Mouse (Mus musculus) forebrain, embryonic 10.5 days (tissue): ENCODE measurements around the gene Stac3. TPM values are rescaled to one million over a fixed set of nuclear protein-coding genes. Genes with fewer than 3 reads are reported as not detected.

Experiments
- DNase-seq: peaks from one replicate; pipeline ENCODE4 v3.0.0-alpha.2; 2017; ENCODE audit warnings: low spot score; ENCODE audit errors: extremely low spot score
- H3K27ac ChIP-seq: fragments of 300-500 bp; sonication (generic); 2 replicates; pipeline ENCODE4 v1.5.1; 2016; ENCODE audit warnings: mild to moderate bottlenecking
- H3K27me3 ChIP-seq: fragments of 300-500 bp; sonication (generic); 2 replicates; pipeline ENCODE4 v1.6.1; 2016; ENCODE audit warnings: mild to moderate bottlenecking; ENCODE audit not compliant: poor library complexity, severe bottlenecking
- H3K36me3 ChIP-seq: fragments of 300-500 bp; sonication (generic); replicated peaks from 2 replicates; pipeline ENCODE4 v1.6.1; 2016; ENCODE audit warnings: mild to moderate bottlenecking, moderate library complexity
- H3K4me1 ChIP-seq: fragments of 300-500 bp; sonication (generic); 2 replicates; pipeline ENCODE4 v1.6.1; 2016
- H3K4me3 ChIP-seq: fragments of 300-500 bp; sonication (generic); 2 replicates; pipeline ENCODE4 v1.5.1; 2016; ENCODE audit warnings: mild to moderate bottlenecking, moderate library complexity
- H3K9me3 ChIP-seq: fragments of 300-500 bp; sonication (generic); 2 replicates; pipeline ENCODE4 v1.6.1; 2016; ENCODE audit warnings: mild to moderate bottlenecking, moderate library complexity
- WGBS: fragments of 180-500 bp; shearing (Covaris S2); methylation state at CpG from one replicate; pipeline ENCODE4 v1.1.7; 2016; 5-methylcytosine and 5-hydroxymethylcytosine counted together
- polyA plus RNA-seq: library from polyadenylated mRNA; unstranded; fragments of >200 nt; fragmentation: Nextera tagmentation; extraction: Ambion mirVana; gene quantifications from 2 replicates; pipeline ENCODE4 v1.2.1, GENCODE M21; 2016

Gene Stac3
- polyA plus RNA-seq, 1 experiment from 2014 or later = 0.41 TPM

GRCm38 (mm10) chr10:127488856-127489255 is 12.6 kb upstream of the Stac3 start:
- peaks cover 87% of the 10 kb centered on the region for H3K36me3 ChIP-seq
- DNase-seq = no peak

GRCm38 (mm10) chr10:127490160-127491127 is 11.0 kb upstream of the Stac3 start:
- 85% methylated on average over 18 of the region's 18 CpGs for WGBS
- no peak for DNase-seq
- no peaks in the 10 kb centered on the region for H3K27me3 ChIP-seq

More at GRCm38 (mm10) chr10:127488856-127489255, 12.6 kb upstream of the Stac3 start:
- Histone ChIP-seq H3K27ac (no peak overlapping the region), H3K9me3 (no peaks in the 10 kb centered on the region), H3K4me3 (no peak overlapping the region), H3K27me3 (no peaks in the 10 kb centered on the region), H3K4me1 (peaks cover 3% of the 10 kb centered on the region; the same call in 1 of the 2 replicates)
- 94% methylated on average over 7 of the region's 7 CpGs for WGBS

GRCm38 (mm10) chr10:127491128-127491512 is 10.4 kb upstream of the Stac3 start:
- Histone ChIP-seq H3K4me3 (no peak overlapping the region), H3K4me1 (peaks cover 3% of the 10 kb centered on the region; the same call in 1 of the 2 replicates), H3K36me3 (peaks cover 90% of the 10 kb centered on the region), H3K27me3 (no peaks in the 10 kb centered on the region), H3K9me3 (0 out of 2 replicates have a peak, but pooled peaks cover 4% of the 10 kb centered on the region), H3K27ac (no peak overlapping the region)
- WGBS = 75% methylated on average over 8 of the region's 8 CpGs
- DNase-seq = no peak

More at GRCm38 (mm10) chr10:127490160-127491127, 11.0 kb upstream of the Stac3 start:
- Histone ChIP-seq H3K4me3 (no peak overlapping the region), H3K27ac (no peak overlapping the region), H3K36me3 (peaks cover 87% of the 10 kb centered on the region), H3K9me3 (0 out of 2 replicates have a peak, but pooled peaks cover 4% of the 10 kb centered on the region), H3K4me1 (peaks cover 3% of the 10 kb centered on the region; the same call in 1 of the 2 replicates)

GRCm38 (mm10) chr10:127492118-127492517 is 9.4 kb upstream of the Stac3 start:
- peaks cover 3% of the 10 kb centered on the region; the same call in 1 of the 2 replicates for H3K4me1 ChIP-seq
- 88% methylated on average over 3 of the region's 3 CpGs for WGBS
- H3K27ac ChIP-seq = no peak overlapping the region
- H3K9me3 ChIP-seq = 0 out of 2 replicates have a peak, but pooled peaks cover 4% of the 10 kb centered on the region
- H3K4me3 ChIP-seq = no peak overlapping the region
- no peaks in the 10 kb centered on the region for H3K27me3 ChIP-seq
- peaks cover 98% of the 10 kb centered on the region for H3K36me3 ChIP-seq
- no peak for DNase-seq

- WGBS = 94% methylated on average over 3 of the region's 3 CpGs
- H3K36me3 ChIP-seq = peaks cover 92% of the 10 kb centered on the region
- no peaks in the 10 kb centered on the region for H3K27me3 ChIP-seq
- H3K9me3 ChIP-seq = 0 out of 2 replicates have a peak, but pooled peaks cover 4% of the 10 kb centered on the region
- H3K4me3 ChIP-seq = no peak overlapping the region
- DNase-seq = no peak
- no peak overlapping the region for H3K27ac ChIP-seq
- H3K4me1 ChIP-seq = peaks cover 3% of the 10 kb centered on the region; the same call in 1 of the 2 replicates
Observed at GRCm38 (mm10) chr10:127496156-127496555, 5.3 kb upstream of the Stac3 start.

GRCm38 (mm10) chr10:127499516-127499915 is 2.0 kb upstream of the Stac3 start:
- Histone ChIP-seq H3K36me3 (peaks cover 59% of the 10 kb centered on the region), H3K27me3 (no peaks in the 10 kb centered on the region), H3K9me3 (0 out of 2 replicates have a peak, but pooled peaks cover 4% of the 10 kb centered on the region), H3K4me1 (no peaks in the 10 kb centered on the region), H3K27ac (no peak overlapping the region), H3K4me3 (no peak overlapping the region)
- DNase-seq = no peak
- 89% methylated on average over 5 of the region's 5 CpGs for WGBS

- 92% methylated on average over 4 of the region's 4 CpGs for WGBS
- no peak for DNase-seq
- Histone ChIP-seq H3K36me3 (peaks cover 54% of the 10 kb centered on the region), H3K27ac (no peak overlapping the region), H3K9me3 (0 out of 2 replicates have a peak, but pooled peaks cover 2% of the 10 kb centered on the region), H3K4me1 (no peaks in the 10 kb centered on the region), H3K4me3 (no peak overlapping the region), H3K27me3 (no peaks in the 10 kb centered on the region)
Observed at GRCm38 (mm10) chr10:127500042-127500441, 1.4 kb upstream of the Stac3 start.

GRCm38 (mm10) chr10:127508239-127508638 is 6.8 kb downstream of the Stac3 start:
- H3K27ac ChIP-seq = no peak overlapping the region
- H3K36me3 ChIP-seq = no peaks in the 10 kb centered on the region
- H3K9me3 ChIP-seq = no peaks in the 10 kb centered on the region
- H3K27me3 ChIP-seq = peaks cover 81% of the 10 kb centered on the region
- H3K4me3 ChIP-seq = peak overlapping the region; percentile 56
- H3K4me1 ChIP-seq = peaks cover 58% of the 10 kb centered on the region
- whole genome bisulfite sequencing = under 1% methylated on average over 15 of the region's 15 CpGs
- DNase-seq = peak; percentile 82

- H3K4me3 ChIP-seq = peak overlapping the region; percentile 56
- H3K36me3 ChIP-seq = no peaks in the 10 kb centered on the region
- H3K27ac ChIP-seq = peak overlapping the region; percentile 83
- DNase-seq = peak; percentile 95
- peaks cover 91% of the 10 kb centered on the region for H3K27me3 ChIP-seq
- WGBS = under 1% methylated on average over 35 of the region's 35 CpGs
- H3K4me1 ChIP-seq = peaks cover 68% of the 10 kb centered on the region
- H3K9me3 ChIP-seq = no peaks in the 10 kb centered on the region
Observed at GRCm38 (mm10) chr10:127509051-127509836, 7.8 kb downstream of the Stac3 start.

GRCm38 (mm10) chr10:127509837-127510701 is 8.6 kb downstream of the Stac3 start:
- Histone ChIP-seq H3K36me3 (no peaks in the 10 kb centered on the region), H3K4me3 (peak overlapping the region; percentile 56), H3K4me1 (peaks cover 76% of the 10 kb centered on the region), H3K27ac (peak overlapping the region; percentile 83), H3K9me3 (no peaks in the 10 kb centered on the region), H3K27me3 (peaks cover 99% of the 10 kb centered on the region)
- WGBS = 2% methylated on average over 17 of the region's 17 CpGs
- DNase-seq = peak; percentile 36

- Histone ChIP-seq H3K27ac (peak overlapping the region; percentile 83), H3K27me3 (peaks cover 100% of the 10 kb centered on the region), H3K4me1 (peaks cover 86% of the 10 kb centered on the region), H3K36me3 (no peaks in the 10 kb centered on the region), H3K9me3 (no peaks in the 10 kb centered on the region), H3K4me3 (peak overlapping the region; percentile 56)
- 5% methylated on average over 11 of the region's 11 CpGs for WGBS
- DNase-seq = peak; percentile 42
Observed at GRCm38 (mm10) chr10:127510895-127511617, 9.6 kb downstream of the Stac3 start.
